Mouse (Mus musculus): ENCODE measurements around the gene Pgap3. TPM values are rescaled to one million over a fixed set of nuclear protein-coding genes. Genes with fewer than 3 reads are reported as not detected.

Gene Pgap3
- polyA plus RNA-seq, 1 experiment: 52.1 TPM

DNA sequence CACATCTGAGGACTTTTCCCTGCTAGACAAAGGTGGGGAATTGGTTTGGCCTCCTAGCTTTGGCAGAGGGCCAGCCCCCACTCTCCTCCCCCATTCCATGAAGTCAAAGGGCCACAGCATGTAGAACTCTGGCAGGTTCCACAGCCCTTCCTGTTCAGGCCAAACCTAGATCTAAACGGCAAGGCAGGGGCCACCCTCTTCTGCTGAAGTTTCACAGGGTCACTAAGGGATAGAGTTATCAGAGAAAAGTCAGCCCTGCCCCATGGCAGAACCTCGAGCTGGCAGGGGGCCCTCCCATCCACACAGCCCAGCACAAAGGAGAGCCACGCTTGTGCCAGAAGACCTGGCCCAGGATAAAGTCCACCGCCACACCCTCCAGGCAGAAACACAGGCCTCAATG, 5.2 kb downstream of the Pgap3 start:
- no peaks in the 10 kb centered on the region for H3K27me3 ChIP-seq (ENCODE audit: control insufficient read depth, insufficient read depth, low read length)
- peaks cover 40% of the 10 kb centered on the region for H3K4me1 ChIP-seq (ENCODE audit: control insufficient read depth, insufficient read depth, insufficient read length, low read length)
- TF ChIP-seq CTCF (IDR thresholded peaks at IDR 0.05; ENCODE audit: extremely low read depth, insufficient read length, insufficient replicate concordance, low read depth, low read length) (no peak), POLR2A (IDR thresholded peaks at IDR 0.05; ENCODE audit: low read depth, low read length) (no peak)
- WGBS: 14% methylated on average over 4 of the region's 4 CpGs
- no peaks in the 10 kb centered on the region for H3K36me3 ChIP-seq (ENCODE audit: control insufficient read depth, insufficient read depth, low read length)
- H3K27ac ChIP-seq (ENCODE audit: insufficient read depth, low read depth, low read length): peak overlapping the region; percentile 95
- no peak overlapping the region for H3K4me3 ChIP-seq (ENCODE audit: low read depth, low read length)

DNA sequence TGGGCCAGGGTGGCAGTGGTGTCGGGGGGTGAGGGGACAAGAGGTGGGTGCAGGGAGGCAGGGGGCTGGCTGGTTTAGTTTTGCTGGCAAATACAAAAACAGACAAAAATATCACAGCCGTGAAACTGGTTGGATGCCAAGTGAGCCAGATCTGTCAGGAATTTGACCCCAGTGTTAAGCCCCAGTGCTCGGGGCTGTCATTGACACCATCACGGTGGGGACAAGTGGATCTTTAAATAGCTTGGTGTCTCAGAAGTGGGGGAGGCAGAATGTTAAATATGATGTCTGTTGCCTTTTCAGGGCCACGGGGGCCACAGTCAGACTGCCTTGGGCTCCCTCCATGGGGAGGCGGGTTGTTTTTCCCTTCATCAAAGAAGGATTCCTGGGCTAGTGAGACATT, 6.0 kb downstream of the Pgap3 start:
- Histone ChIP-seq H3K36me3 (ENCODE audit: control insufficient read depth, insufficient read depth, low read length) (no peaks in the 10 kb centered on the region), H3K27ac (ENCODE audit: insufficient read depth, low read depth, low read length) (peak overlapping the region; percentile 95), H3K27me3 (ENCODE audit: control insufficient read depth, insufficient read depth, low read length) (no peaks in the 10 kb centered on the region), H3K4me3 (ENCODE audit: low read depth, low read length) (no peak overlapping the region), H3K4me1 (ENCODE audit: control insufficient read depth, insufficient read depth, insufficient read length, low read length) (peaks cover 45% of the 10 kb centered on the region)
- 20% methylated on average over 6 of the region's 6 CpGs for WGBS
- no peak for TF ChIP-seq POLR2A (IDR thresholded peaks at IDR 0.05; ENCODE audit: low read depth, low read length)
- TF ChIP-seq CTCF (IDR thresholded peaks at IDR 0.05; ENCODE audit: extremely low read depth, insufficient read length, insufficient replicate concordance, low read depth, low read length): no peak

DNA sequence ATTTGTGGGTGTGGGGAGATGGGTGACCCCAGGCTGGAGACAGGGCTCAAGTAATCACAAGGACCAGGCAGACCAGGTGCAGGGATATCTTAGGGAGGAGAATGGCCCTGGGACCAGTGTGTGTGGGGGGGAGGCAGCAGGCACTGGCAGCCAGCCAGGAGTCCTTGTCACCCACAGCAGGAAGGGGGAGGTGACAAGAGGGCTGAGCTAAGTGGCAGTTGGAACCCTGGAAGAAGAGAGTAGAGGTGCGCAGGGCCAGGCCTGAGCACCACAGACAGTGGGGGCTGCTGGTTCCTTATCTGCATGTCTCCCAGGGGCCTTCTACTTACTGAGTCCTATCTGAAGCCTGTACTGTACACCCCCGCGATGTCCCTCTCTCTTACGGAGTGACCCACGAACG, 7.0 kb downstream of the Pgap3 start:
- Histone ChIP-seq H3K4me3 (ENCODE audit: low read depth, low read length) (no peak overlapping the region), H3K4me1 (ENCODE audit: control insufficient read depth, insufficient read depth, insufficient read length, low read length) (peaks cover 41% of the 10 kb centered on the region), H3K36me3 (ENCODE audit: control insufficient read depth, insufficient read depth, low read length) (no peaks in the 10 kb centered on the region), H3K27me3 (ENCODE audit: control insufficient read depth, insufficient read depth, low read length) (no peaks in the 10 kb centered on the region), H3K27ac (ENCODE audit: insufficient read depth, low read depth, low read length) (peak overlapping the region; percentile 95)
- TF ChIP-seq CTCF (IDR thresholded peaks at IDR 0.05; ENCODE audit: extremely low read depth, insufficient read length, insufficient replicate concordance, low read depth, low read length): no peak
- no peak for TF ChIP-seq POLR2A (IDR thresholded peaks at IDR 0.05; ENCODE audit: low read depth, low read length)
- 25% methylated on average over 6 of the region's 6 CpGs for WGBS

DNA sequence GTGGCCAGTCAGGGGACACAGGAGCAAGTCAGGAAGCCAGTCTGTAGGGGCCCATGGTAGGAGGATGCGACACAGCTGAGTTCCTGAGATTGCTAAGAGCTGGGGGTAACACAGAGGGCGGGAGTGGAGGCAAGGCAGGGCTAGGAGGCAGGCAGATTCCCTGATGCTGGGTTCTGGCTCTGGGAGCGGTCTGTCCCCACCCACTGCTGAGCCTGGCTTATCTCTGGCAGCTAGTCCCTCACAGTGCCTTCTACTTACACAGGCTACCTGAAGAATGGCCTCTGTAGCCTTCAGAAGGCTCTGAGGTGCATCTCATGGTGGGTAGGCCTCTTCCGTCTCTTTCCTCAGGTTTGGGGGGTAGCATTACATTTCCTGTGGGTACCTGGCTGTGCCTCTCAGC, 7.6 kb downstream of the Pgap3 start:
- H3K4me1 ChIP-seq (ENCODE audit: control insufficient read depth, insufficient read depth, insufficient read length, low read length): peaks cover 41% of the 10 kb centered on the region
- peak overlapping the region; percentile 95 for H3K27ac ChIP-seq (ENCODE audit: insufficient read depth, low read depth, low read length)
- no peak overlapping the region for H3K4me3 ChIP-seq (ENCODE audit: low read depth, low read length)
- WGBS: 20% methylated on average over 4 of the region's 4 CpGs
- TF ChIP-seq POLR2A (IDR thresholded peaks at IDR 0.05; ENCODE audit: low read depth, low read length) (no peak), CTCF (IDR thresholded peaks at IDR 0.05; ENCODE audit: extremely low read depth, insufficient read length, insufficient replicate concordance, low read depth, low read length) (no peak)
- H3K27me3 ChIP-seq (ENCODE audit: control insufficient read depth, insufficient read depth, low read length): no peaks in the 10 kb centered on the region
- H3K36me3 ChIP-seq (ENCODE audit: control insufficient read depth, insufficient read depth, low read length): no peaks in the 10 kb centered on the region

DNA sequence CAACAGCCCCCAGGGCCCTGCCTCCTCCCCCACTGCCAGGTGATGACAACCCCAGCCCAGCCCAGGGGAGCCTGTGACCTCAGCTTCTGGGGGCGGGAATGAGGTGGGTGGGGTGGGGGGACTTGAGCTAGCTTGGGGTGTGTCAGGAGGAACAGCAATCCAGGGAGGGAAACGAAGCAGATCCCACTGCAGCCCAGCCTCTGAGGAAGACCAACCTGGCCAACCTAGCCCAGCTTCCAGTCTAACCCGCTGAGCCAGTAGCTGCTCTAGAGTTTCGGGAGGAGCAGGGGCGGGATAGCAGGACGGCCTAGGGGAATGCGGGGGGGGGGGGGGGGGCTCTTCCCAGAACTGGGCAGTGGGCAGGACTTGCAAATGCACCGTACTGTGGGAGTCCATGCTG, 8.3 kb downstream of the Pgap3 start:
- Histone ChIP-seq H3K4me1 (ENCODE audit: control insufficient read depth, insufficient read depth, insufficient read length, low read length) (peaks cover 41% of the 10 kb centered on the region), H3K4me3 (ENCODE audit: low read depth, low read length) (no peak overlapping the region), H3K27ac (ENCODE audit: insufficient read depth, low read depth, low read length) (peak overlapping the region; percentile 95; the same call in 1 of the 2 replicates), H3K36me3 (ENCODE audit: control insufficient read depth, insufficient read depth, low read length) (no peaks in the 10 kb centered on the region), H3K27me3 (ENCODE audit: control insufficient read depth, insufficient read depth, low read length) (no peaks in the 10 kb centered on the region)
- TF ChIP-seq CTCF (IDR thresholded peaks at IDR 0.05; ENCODE audit: extremely low read depth, insufficient read length, insufficient replicate concordance, low read depth, low read length): no peak
- no peak for TF ChIP-seq POLR2A (IDR thresholded peaks at IDR 0.05; ENCODE audit: low read depth, low read length)
- whole genome bisulfite sequencing: 20% methylated on average over 8 of the region's 8 CpGs

DNA sequence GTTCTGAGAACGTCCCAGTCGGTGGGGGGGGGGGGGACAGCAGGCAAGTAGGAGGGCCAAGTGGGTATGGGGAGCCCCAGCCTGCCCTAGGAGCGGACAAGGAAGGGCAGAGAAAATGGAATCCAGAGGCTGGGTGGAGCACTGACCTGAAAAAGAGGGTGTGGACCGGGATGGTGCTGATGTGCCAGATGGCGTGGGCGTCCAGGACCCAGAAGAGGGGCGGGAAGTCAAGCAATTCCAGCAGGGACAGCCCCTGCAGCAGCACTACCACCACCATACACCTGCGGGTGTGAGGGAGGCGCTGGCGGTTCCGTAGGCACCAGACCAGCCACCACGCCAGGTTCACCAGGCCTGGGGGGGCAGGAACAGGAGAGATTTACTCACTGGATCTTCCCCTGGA, 10.1 kb downstream of the Pgap3 start:
- TF ChIP-seq POLR2A (IDR thresholded peaks at IDR 0.05; ENCODE audit: low read depth, low read length) (no peak), CTCF (IDR thresholded peaks at IDR 0.05; ENCODE audit: extremely low read depth, insufficient read length, insufficient replicate concordance, low read depth, low read length) (no peak)
- Histone ChIP-seq H3K27ac (ENCODE audit: insufficient read depth, low read depth, low read length) (no peak overlapping the region), H3K36me3 (ENCODE audit: control insufficient read depth, insufficient read depth, low read length) (no peaks in the 10 kb centered on the region), H3K27me3 (ENCODE audit: control insufficient read depth, insufficient read depth, low read length) (no peaks in the 10 kb centered on the region), H3K4me1 (ENCODE audit: control insufficient read depth, insufficient read depth, insufficient read length, low read length) (peaks cover 35% of the 10 kb centered on the region), H3K4me3 (ENCODE audit: low read depth, low read length) (no peak overlapping the region)
- 72% methylated on average over 12 of the region's 12 CpGs for WGBS

DNA sequence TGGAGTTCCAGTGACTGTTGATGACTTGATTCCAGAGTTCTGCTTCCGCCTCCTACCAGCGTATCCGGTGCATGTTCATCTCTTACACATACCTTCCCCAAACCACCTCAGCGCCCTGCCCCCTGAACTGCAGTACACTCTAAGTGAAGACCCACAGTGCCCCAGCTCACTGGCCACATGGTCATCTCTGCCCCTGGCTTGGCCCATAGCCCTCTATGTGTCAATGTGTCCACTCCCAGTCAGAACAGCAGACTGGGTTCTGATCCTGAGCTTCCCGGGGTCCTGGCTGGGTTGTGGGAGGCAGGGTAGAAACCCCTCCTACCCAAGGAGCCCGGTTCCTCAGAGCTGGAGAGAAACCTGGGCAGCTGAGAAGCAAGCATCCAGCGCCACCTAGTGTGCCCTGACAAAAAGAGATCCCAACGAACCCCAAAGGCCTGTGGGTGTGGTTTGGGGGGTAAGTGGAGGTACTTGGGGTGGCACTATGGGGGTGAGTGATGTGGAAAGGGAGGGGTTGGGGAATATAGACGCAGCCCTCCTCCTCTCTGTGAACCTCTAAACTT, 11.0 kb downstream of the Pgap3 start:
- Histone ChIP-seq H3K36me3 (ENCODE audit: control insufficient read depth, insufficient read depth, low read length) (no peaks in the 10 kb centered on the region), H3K4me3 (ENCODE audit: low read depth, low read length) (no peak overlapping the region), H3K27ac (ENCODE audit: insufficient read depth, low read depth, low read length) (no peak overlapping the region), H3K4me1 (ENCODE audit: control insufficient read depth, insufficient read depth, insufficient read length, low read length) (peaks cover 32% of the 10 kb centered on the region), H3K27me3 (ENCODE audit: control insufficient read depth, insufficient read depth, low read length) (no peaks in the 10 kb centered on the region)
- peak; percentile 67; the same call in 1 of the 2 replicates for TF ChIP-seq CTCF (IDR thresholded peaks at IDR 0.05; ENCODE audit: extremely low read depth, insufficient read length, insufficient replicate concordance, low read depth, low read length)
- no peak for TF ChIP-seq POLR2A (IDR thresholded peaks at IDR 0.05; ENCODE audit: low read depth, low read length)
- 38% methylated on average over 9 of the region's 9 CpGs for WGBS
